In genomic region chr12:97529556-97529955, GRCm38 (mm10) we compare ENCODE assay signal across 10 mouse cellular contexts.
"Had no signal": no experiment of that assay in that cellular context is flagged by ENCODE, and none has a peak within 500 bp of the region (broad histone marks: within the 10 kb centered on the region; RNA-seq: fewer than 3 reads in every experiment).

No protein-coding gene starts in this region.

- H3K4me2 ChIP-seq: liver, embryonic 13.5 days; midbrain, embryonic 11.5 days had no signal

- H3K27ac ChIP-seq: liver, embryonic 13.5 days had no signal

- H3K4me1 ChIP-seq: liver, embryonic 13.5 days had no signal

- H3K9ac ChIP-seq: liver, embryonic 13.5 days had no signal

- DNase-seq: kidney, postnatal 14 days; kidney, postnatal 4 days; liver, embryonic 13.5 days; lung, adult 2 months; lung, postnatal 14 days; lung, postnatal 4 days; midbrain, embryonic 14.5 days; thymus, adult 18-20 months; thymus, postnatal 36 days had no signal

- H3K27me3 ChIP-seq: liver, embryonic 13.5 days had no signal

- H3K9me3 ChIP-seq: liver, embryonic 13.5 days had no signal

- H3K4me3 ChIP-seq: liver, embryonic 13.5 days had no signal

- H3K36me3 ChIP-seq: liver, embryonic 13.5 days had no signal
